Mouse (Mus musculus): ENCODE data around the gene Zfp119b.

The Zfp119b gene

GRCm38 (mm10) chr17:55949400-55949799 is at the start of gene Zfp119b:
Gene Zfp119b (minus strand): TSS chr17:55949500.
- DNase-seq (ENCODE audit: low spot score in 2 of 2), result no peak

- no peak for DNase-seq (ENCODE audit: low spot score in 2 of 2)
Measured at GRCm38 (mm10) chr17:55996007-55996406, 46.7 kb upstream of the Zfp119b start.

- DNase-seq (ENCODE audit: low spot score in 2 of 2), result no peak
Measured at GRCm38 (mm10) chr17:55990278-55990898, 41.1 kb upstream of the Zfp119b start.

GRCm38 (mm10) chr17:55986030-55986961 is 37.0 kb upstream of the Zfp119b start, which contains the start of gene Fsd1:
Gene Fsd1 (plus strand): TSS chr17:55986509.
- DNase-seq (ENCODE audit: low spot score in 2 of 2), result peak; percentile 46 to 85

GRCm38 (mm10) chr17:55977301-55977700 is 28.0 kb upstream of the Zfp119b start:
- DNase-seq (ENCODE audit: low spot score in 2 of 2), result no peak

GRCm38 (mm10) chr17:55976255-55976862 is 27.1 kb upstream of the Zfp119b start:
- peak in 1 of 2 experiments; percentile 73 for DNase-seq (ENCODE audit: low spot score in 2 of 2)

GRCm38 (mm10) chr17:55971453-55971852 is 22.2 kb upstream of the Zfp119b start:
- DNase-seq (ENCODE audit: low spot score in 2 of 2), result no peak

- DNase-seq (ENCODE audit: low spot score in 2 of 2), result no peak
Measured at GRCm38 (mm10) chr17:55969966-55970891, 20.9 kb upstream of the Zfp119b start, which contains the start of gene Shd. Gene Shd (plus strand): TSS chr17:55970467.

- DNase-seq (ENCODE audit: low spot score in 2 of 2), result no peak
Measured at GRCm38 (mm10) chr17:55969560-55969959, 20.3 kb upstream of the Zfp119b start.

- DNase-seq (ENCODE audit: low spot score in 2 of 2), result no peak
Measured at GRCm38 (mm10) chr17:55968210-55968609, 18.9 kb upstream of the Zfp119b start.

- no peak for DNase-seq (ENCODE audit: low spot score in 2 of 2)
Measured at GRCm38 (mm10) chr17:55967186-55967585, 17.9 kb upstream of the Zfp119b start.

GRCm38 (mm10) chr17:55964996-55965395 is 15.7 kb upstream of the Zfp119b start:
- DNase-seq (ENCODE audit: low spot score in 2 of 2), result no peak

- DNase-seq (ENCODE audit: low spot score in 2 of 2), result no peak
Measured at GRCm38 (mm10) chr17:55964496-55964895, 15.2 kb upstream of the Zfp119b start.

GRCm38 (mm10) chr17:55963171-55963570 is 13.9 kb upstream of the Zfp119b start:
- no peak for DNase-seq (ENCODE audit: low spot score in 2 of 2)

- no peak for DNase-seq (ENCODE audit: low spot score in 2 of 2)
Measured at GRCm38 (mm10) chr17:55961631-55962030, 12.3 kb upstream of the Zfp119b start.

- no peak for DNase-seq (ENCODE audit: low spot score in 2 of 2)
Measured at GRCm38 (mm10) chr17:55960791-55961190, 11.5 kb upstream of the Zfp119b start.

GRCm38 (mm10) chr17:55959946-55960740 is 10.8 kb upstream of the Zfp119b start:
- no peak for DNase-seq (ENCODE audit: low spot score in 2 of 2)

- peak; percentile 90 to 96 for DNase-seq (ENCODE audit: low spot score in 2 of 2)
Measured at GRCm38 (mm10) chr17:55958918-55959728, 9.8 kb upstream of the Zfp119b start, which contains the start of gene Yju2. Gene Yju2 (plus strand): TSS chr17:55959099.

GRCm38 (mm10) chr17:55958584-55958886 is 9.2 kb upstream of the Zfp119b start:
- no peak for DNase-seq (ENCODE audit: low spot score in 2 of 2)

Data from left cerebral cortex, adult 9 months (tissue).